Comparison of ENCODE assay signal across 8 mouse cellular contexts in genomic region chr4:24896829-24897228, GRCm38 (mm10). TPM values are rescaled to one million over a fixed set of nuclear protein-coding genes. Genes with fewer than 3 reads are reported as not detected.
DNase-seq lines count a peak whose midpoint lies in the region; ATAC-seq and TF ChIP-seq lines count a peak whose summit lies in the region.

No protein-coding gene starts in this region.

- H3K9ac ChIP-seq in forebrain, postnatal 0 days, result no peak overlapping the region
- H3K9ac ChIP-seq in limb, embryonic 14.5 days (ENCODE audit: low read depth, low read length, severe bottlenecking), result no peak overlapping the region
- no peak overlapping the region for H3K9ac ChIP-seq in neural tube, embryonic 13.5 days

- H3K4me2 ChIP-seq in forebrain, postnatal 0 days (ENCODE audit: low read depth), result peak overlapping the region; percentile 54
- peak overlapping the region; percentile 80; the same call in 1 of the 2 replicates for H3K4me2 ChIP-seq in limb, embryonic 14.5 days (replicated peaks; ENCODE audit: low read depth, low read length, severe bottlenecking)
- peak overlapping the region; percentile 68 for H3K4me2 ChIP-seq in neural tube, embryonic 13.5 days

- H3K4me1 ChIP-seq in forebrain, postnatal 0 days (ENCODE audit: insufficient read depth), result 0 out of 2 replicates have a peak, but pooled peaks cover 6% of the 10 kb centered on the region
- H3K4me1 ChIP-seq in limb, embryonic 14.5 days (ENCODE audit: control insufficient read depth, insufficient read depth, low read length), result peaks cover 7% of the 10 kb centered on the region
- H3K4me1 ChIP-seq in neural tube, embryonic 13.5 days (replicated peaks), result peaks cover 12% of the 10 kb centered on the region

- no peak overlapping the region for H3K27ac ChIP-seq in forebrain, postnatal 0 days (ENCODE audit: low read depth, low read length)
- H3K27ac ChIP-seq in limb, embryonic 14.5 days (replicated peaks; ENCODE audit: low read depth, low read length), result no peak overlapping the region
- no peak overlapping the region for H3K27ac ChIP-seq in neural tube, embryonic 13.5 days (replicated peaks)

- H3K4me3 ChIP-seq in forebrain, postnatal 0 days (ENCODE audit: low read depth, low read length), result 0 out of 2 replicates have a peak overlapping the region, but pooled peaks have one; percentile 84
- H3K4me3 ChIP-seq in limb, embryonic 14.5 days (replicated peaks; ENCODE audit: low read length), result no peak overlapping the region
- H3K4me3 ChIP-seq in neural tube, embryonic 13.5 days, result peak overlapping the region; percentile 58; the same call in 1 of the 2 replicates

- H3K36me3 ChIP-seq in forebrain, postnatal 0 days (ENCODE audit: insufficient read depth), result peaks cover 10% of the 10 kb centered on the region
- H3K36me3 ChIP-seq in limb, embryonic 14.5 days (ENCODE audit: control insufficient read depth, insufficient read depth, low read length), result 0 out of 2 replicates have a peak, but pooled peaks cover 4% of the 10 kb centered on the region
- H3K36me3 ChIP-seq in neural tube, embryonic 13.5 days, result peaks cover 13% of the 10 kb centered on the region

- ATAC-seq in forebrain, postnatal 0 days, result peak; percentile 34; the same call in 1 of the 2 replicates
- ATAC-seq in limb, embryonic 14.5 days (ENCODE audit: low FRiP score, low read depth), result no peak
- no peak for ATAC-seq in neural tube, embryonic 13.5 days (ENCODE audit: low read depth)

- H3K9me3 ChIP-seq in forebrain, postnatal 0 days (ENCODE audit: low read length), result no peaks in the 10 kb centered on the region
- H3K9me3 ChIP-seq in limb, embryonic 14.5 days (ENCODE audit: control insufficient read depth, low read length), result no peaks in the 10 kb centered on the region
- H3K9me3 ChIP-seq in neural tube, embryonic 13.5 days, result no peaks in the 10 kb centered on the region

- 0% methylated on average over 1 of the region's 1 CpGs for WGBS in forebrain, postnatal 0 days
- whole genome bisulfite sequencing in limb, embryonic 14.5 days, result 0% methylated on average over 1 of the region's 1 CpGs
- 6% methylated on average over 1 of the region's 1 CpGs for WGBS in neural tube, embryonic 13.5 days

- H3K27me3 ChIP-seq in forebrain, postnatal 0 days (ENCODE audit: insufficient read depth, low read length), result no peaks in the 10 kb centered on the region
- H3K27me3 ChIP-seq in limb, embryonic 14.5 days (ENCODE audit: control insufficient read depth, insufficient read depth, low read length), result no peaks in the 10 kb centered on the region
- H3K27me3 ChIP-seq in neural tube, embryonic 13.5 days, result no peaks in the 10 kb centered on the region

- peak; percentile 26 for DNase-seq in gastrocnemius, adult 18-20 months (ENCODE audit: low spot score)
- no peak for DNase-seq in gastrocnemius, adult 8-10 months (ENCODE audit: low spot score in 2 of 2)
- DNase-seq in A20 (ENCODE audit: low read depth, low spot score), result peak; percentile 71
- DNase-seq in c-Kit-negative CD71-positive TER-119-positive erythroid progenitor cells, embryonic 14.5 days (ENCODE audit: low read depth, low spot score), result peak; percentile 30
- DNase-seq in forebrain, postnatal 0 days, result peak; percentile 79
- peak; percentile 83 for DNase-seq in limb, embryonic 14.5 days (ENCODE audit: low spot score)
- DNase-seq in thymus, adult 18-20 months, result no peak

- TF ChIP-seq CTCF in forebrain, postnatal 0 days (IDR thresholded peaks at IDR 0.05; ENCODE audit: low read depth), result peak; percentile 74

- no peak for TF ChIP-seq POLR2A in limb, embryonic 14.5 days (IDR thresholded peaks at IDR 0.05; ENCODE audit: borderline replicate concordance, extremely low read depth, insufficient read depth, insufficient read length)

RNA-seq across cellular contexts. Expression of gene Ndufaf4, which starts 1.1 kb away (rescaled TPM):
- 10 to 100 TPM; 39.2 to 41.0 TPM for total RNA-seq in gastrocnemius, adult 18-20 months (2021)
- total RNA-seq in gastrocnemius, adult 8-10 months (2022), result 10 to 100 TPM; 36.7 to 43.3 (median 43.1) TPM
- 27.5 and 29.3 TPM in 2 replicates for total RNA-seq in forebrain, postnatal 0 days (2014; rRNA removed)
- 71.1 and 76.2 TPM in 2 replicates for polyA plus RNA-seq in forebrain, postnatal 0 days (2015; fragmentation: Nextera tagmentation; extraction: Ambion mirVana)
- 9.0 and 12.5 TPM in 2 replicates for polyA plus RNA-seq in limb, embryonic 14.5 days (2012; rRNA removed)
- polyA plus RNA-seq in limb, embryonic 14.5 days (2014; fragmentation: Nextera tagmentation; extraction: Ambion mirVana), result 41.9 and 46.1 TPM in 2 replicates
- 63.0 and 67.0 TPM in 2 replicates for polyA plus RNA-seq in neural tube, embryonic 13.5 days (2015; fragmentation: Nextera tagmentation; extraction: Ambion mirVana)

RNA-seq across cellular contexts. Expression of gene Klhl32, which starts 45.9 kb away (rescaled TPM):
- under 1 TPM; 0.09 to 0.31 TPM for total RNA-seq in gastrocnemius, adult 18-20 months (2021)
- total RNA-seq in gastrocnemius, adult 8-10 months (2022), result under 1 TPM in 3 of 4 experiments, not detected in 1; 0.07 to 0.17 (median 0.11) TPM
- total RNA-seq in forebrain, postnatal 0 days (2014; rRNA removed), result 18.8 and 20.5 TPM in 2 replicates
- 18.9 and 29.6 TPM in 2 replicates for polyA plus RNA-seq in forebrain, postnatal 0 days (2015; fragmentation: Nextera tagmentation; extraction: Ambion mirVana)
- 1.5 TPM in 2 replicates for polyA plus RNA-seq in limb, embryonic 14.5 days (2012; rRNA removed)
- polyA plus RNA-seq in limb, embryonic 14.5 days (2014; fragmentation: Nextera tagmentation; extraction: Ambion mirVana), result 3.0 and 4.2 TPM in 2 replicates
- 23.5 and 24.3 TPM in 2 replicates for polyA plus RNA-seq in neural tube, embryonic 13.5 days (2015; fragmentation: Nextera tagmentation; extraction: Ambion mirVana)

Comparison
In these comparisons a context has a peak if more than half of its experiments do, and no peak if none do; other contexts are left out.
1. DNase-seq: peak in gastrocnemius, adult 18-20 months (single experiment), A20 (single experiment), c-Kit-negative CD71-positive TER-119-positive erythroid progenitor cells, embryonic 14.5 days (single experiment), forebrain, postnatal 0 days (single experiment) and limb, embryonic 14.5 days (single experiment); none in gastrocnemius, adult 8-10 months (0 of 2) and thymus, adult 18-20 months (0 of 2).
2. RNA of gene Klhl32, which starts 45.9 kb away (total RNA-seq): 18.8 to 20.5 TPM in forebrain, postnatal 0 days; 0.09 to 0.31 TPM in gastrocnemius, adult 18-20 months and 0.07 to 0.17 TPM in gastrocnemius, adult 8-10 months; every median in the first group is over 10 times any median in the second.
3. Peak in every context shown above with its lines, with median percentiles within 50 percentile points of each other: H3K4me2 ChIP-seq.